Mouse (Mus musculus): ENCODE results near the gene Fam133b.

GRCm38 (mm10) chr5:3516481-3517075 lies 27.1 kb upstream of the Fam133b start:
- no peak for TF ChIP-seq POLR2A (IDR thresholded peaks at IDR 0.05; ENCODE audit: extremely low read depth, insufficient read depth, low read length)
- TF ChIP-seq CTCF (IDR thresholded peaks at IDR 0.05; ENCODE audit: extremely low read depth, insufficient read depth, low read length) = peak; percentile 67

Measured in cortical plate, adult 2 months (tissue).